Mouse (Mus musculus): Measurements from ENCODE around the gene Sinhcaf. TPM values are rescaled to one million over a fixed set of nuclear protein-coding genes. Genes with fewer than 3 reads are reported as not detected.
"Not testable (repeated sequence)": the region's sequence is repeated elsewhere in the genome, so short reads cannot be mapped to it uniquely, and the experiment has no call there.

The Sinhcaf gene
- 30.7 and 46.2 TPM in 2 replicates for polyA plus RNA-seq (2015; fragmentation: Nextera tagmentation; extraction: Ambion mirVana)

DNA sequence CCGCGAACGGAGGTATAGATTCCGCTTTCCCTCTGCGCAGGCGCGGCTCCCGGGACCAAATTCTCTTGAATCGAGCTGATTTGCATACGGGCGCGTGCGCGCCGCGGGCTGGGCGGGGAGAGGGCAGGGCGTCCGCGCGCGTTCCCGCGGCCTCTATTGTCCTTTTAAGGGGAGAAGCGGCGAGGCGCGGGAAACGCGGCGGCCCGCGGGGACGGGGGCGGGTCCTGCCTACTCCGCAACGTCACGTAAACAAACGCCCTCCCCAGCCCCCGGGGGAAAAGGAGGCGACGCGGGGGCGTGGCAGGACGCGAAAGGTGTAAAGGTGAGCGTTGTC is at the start of gene Sinhcaf:
Gene Sinhcaf (minus strand): TSS at position 59 of the 334 bp plus-strand sequence.
- H3K4me2 ChIP-seq (ENCODE audit: low read length): peak within 1 kb of the TSS; percentile 89
- no peaks in the 10 kb centered on the region; the same call in 1 of the 2 replicates for H3K4me1 ChIP-seq (ENCODE audit: control insufficient read depth, insufficient read depth, low read length)

GRCm38 (mm10) chr6:148994327-148994999 is 48.2 kb upstream of the Sinhcaf start:
- H3K4me2 ChIP-seq (ENCODE audit: low read length): no peak overlapping the region
- no peaks in the 10 kb centered on the region for H3K27me3 ChIP-seq (ENCODE audit: control insufficient read depth, insufficient read depth, low read depth, low read length)
- H3K9ac ChIP-seq (ENCODE audit: low read depth, low read length): no peak overlapping the region
- H3K9me3 ChIP-seq (replicated peaks; ENCODE audit: control insufficient read depth, low read length, poor library complexity, severe bottlenecking): no peaks in the 10 kb centered on the region
- peak; percentile 63; the same call in 1 of the 2 replicates for ATAC-seq
- 64% methylated on average over 5 of the region's 5 CpGs for WGBS
- H3K4me3 ChIP-seq (ENCODE audit: low read depth, low read length): no peak overlapping the region
- peaks cover 25% of the 10 kb centered on the region for H3K36me3 ChIP-seq (ENCODE audit: control insufficient read depth, insufficient read depth, low read length)
- H3K4me1 ChIP-seq (ENCODE audit: control insufficient read depth, insufficient read depth, low read length): no peaks in the 10 kb centered on the region
- H3K27ac ChIP-seq (ENCODE audit: low read length): no peak overlapping the region

More for the DNA sequence above, at the start of gene Sinhcaf:
- Histone ChIP-seq H3K27me3 (ENCODE audit: control insufficient read depth, insufficient read depth, low read depth, low read length) (no peaks in the 10 kb centered on the region), H3K27ac (ENCODE audit: low read length) (peak within 1 kb of the TSS; percentile 77), H3K36me3 (ENCODE audit: control insufficient read depth, insufficient read depth, low read length) (no peaks in the 10 kb centered on the region), H3K9ac (ENCODE audit: low read depth, low read length) (peak within 1 kb of the TSS; percentile 82), H3K4me3 (ENCODE audit: low read depth, low read length) (peak within 1 kb of the TSS; percentile 83), H3K9me3 (replicated peaks; ENCODE audit: control insufficient read depth, low read length, poor library complexity, severe bottlenecking) (no peaks in the 10 kb centered on the region)
- WGBS: under 1% methylated on average over 45 of the region's 47 CpGs
- peak; percentile 87 for ATAC-seq

DNA sequence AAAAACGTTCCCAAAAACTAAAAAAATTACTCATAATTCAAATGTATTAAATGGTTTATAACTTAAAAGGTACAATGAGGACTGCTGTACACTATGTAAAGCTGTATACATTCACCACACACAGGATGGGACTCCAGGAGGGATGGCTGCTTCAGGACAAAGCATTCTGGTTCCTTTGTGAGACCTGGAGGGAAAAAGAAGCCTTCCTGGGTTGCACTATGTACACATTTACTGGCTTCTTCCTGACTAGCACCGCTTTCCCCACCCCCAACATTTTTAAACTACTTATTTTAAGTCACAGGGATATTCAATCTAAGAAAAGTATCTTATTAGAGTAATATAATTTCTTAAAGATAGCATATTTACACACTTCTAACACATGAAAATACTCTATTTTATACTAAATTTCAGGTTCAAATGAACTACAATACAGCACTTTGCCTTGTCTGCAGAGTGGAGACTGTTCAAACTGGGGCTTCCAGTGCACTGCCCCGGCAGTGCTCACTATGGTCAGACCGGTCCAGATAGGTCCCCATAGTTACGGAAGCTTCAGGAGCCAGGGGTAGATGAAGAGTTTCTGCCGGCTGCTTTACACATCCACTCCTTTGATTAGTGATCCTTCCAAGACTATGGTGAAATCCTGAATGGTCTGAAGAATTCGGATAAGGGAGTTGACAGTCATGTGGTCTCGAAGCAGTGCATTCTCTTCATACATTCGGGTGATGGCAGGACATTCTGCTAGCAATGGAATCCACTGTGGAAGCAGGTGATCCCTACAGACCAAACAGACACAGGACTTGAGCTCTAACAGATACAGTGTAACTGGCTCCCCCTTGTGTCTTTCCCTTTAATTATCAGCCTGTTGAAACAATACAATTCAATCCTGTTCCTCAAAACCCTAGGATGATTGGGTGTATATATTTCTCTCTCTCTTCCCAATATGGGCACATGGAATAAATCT is 47.1 kb upstream of the Sinhcaf start:
- Histone ChIP-seq H3K4me1 (ENCODE audit: control insufficient read depth, insufficient read depth, low read length) (no peaks in the 10 kb centered on the region), H3K27ac (ENCODE audit: low read length) (no peak overlapping the region), H3K9me3 (replicated peaks; ENCODE audit: control insufficient read depth, low read length, poor library complexity, severe bottlenecking) (no peaks in the 10 kb centered on the region), H3K4me3 (ENCODE audit: low read depth, low read length) (no peak overlapping the region), H3K27me3 (ENCODE audit: control insufficient read depth, insufficient read depth, low read depth, low read length) (no peaks in the 10 kb centered on the region), H3K4me2 (ENCODE audit: low read length) (no peak overlapping the region), H3K36me3 (ENCODE audit: control insufficient read depth, insufficient read depth, low read length) (peaks cover 25% of the 10 kb centered on the region), H3K9ac (ENCODE audit: low read depth, low read length) (no peak overlapping the region)
- 11% methylated on average over 9 of the region's 9 CpGs for WGBS
- ATAC-seq: peak; percentile 73

DNA sequence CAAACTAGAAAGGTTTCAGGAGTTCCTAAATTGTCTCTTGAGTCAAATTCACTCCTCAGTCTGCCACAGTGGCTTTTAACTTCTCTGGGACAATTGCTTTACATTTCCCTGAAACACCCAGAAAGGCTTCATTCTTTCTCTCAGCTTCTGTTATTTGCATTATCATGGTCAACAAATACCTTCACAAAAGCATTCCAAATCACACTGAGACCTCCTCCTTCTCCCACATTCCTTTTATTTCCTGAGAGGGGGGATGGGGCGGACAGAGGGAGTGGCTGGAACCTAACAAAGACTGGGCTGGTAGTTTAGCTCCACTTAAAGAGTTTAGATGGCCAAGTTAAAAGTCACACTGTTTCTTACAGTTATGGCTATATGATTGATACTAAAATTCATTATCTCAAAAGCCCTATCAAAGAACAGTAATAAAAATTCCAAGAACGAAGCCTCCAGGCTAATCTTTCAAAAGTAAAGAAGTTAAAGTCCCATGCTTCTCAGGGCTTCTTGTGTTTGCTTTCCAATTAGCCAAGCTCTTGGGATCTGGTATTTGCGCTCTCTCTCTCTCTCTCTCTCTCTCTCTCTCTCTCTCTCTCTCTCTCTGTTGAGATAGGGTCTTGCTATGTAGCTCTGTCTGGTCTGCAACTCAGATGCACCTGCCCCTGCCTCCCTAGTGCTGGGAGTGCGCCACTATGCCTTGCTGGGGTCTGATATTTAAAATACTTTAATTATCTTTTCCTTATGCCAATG is 46.3 kb upstream of the Sinhcaf start:
- no peak overlapping the region for H3K4me3 ChIP-seq (ENCODE audit: low read depth, low read length)
- H3K4me2 ChIP-seq (ENCODE audit: low read length): no peak overlapping the region
- H3K9ac ChIP-seq (ENCODE audit: low read depth, low read length): no peak overlapping the region
- no peak overlapping the region for H3K27ac ChIP-seq (ENCODE audit: low read length)
- no peaks in the 10 kb centered on the region for H3K27me3 ChIP-seq (ENCODE audit: control insufficient read depth, insufficient read depth, low read depth, low read length)
- H3K9me3 ChIP-seq (replicated peaks; ENCODE audit: control insufficient read depth, low read length, poor library complexity, severe bottlenecking): no peaks in the 10 kb centered on the region
- ATAC-seq: no peak
- H3K36me3 ChIP-seq (ENCODE audit: control insufficient read depth, insufficient read depth, low read length): peaks cover 18% of the 10 kb centered on the region
- 15% methylated on average over 4 of the region's 4 CpGs for WGBS
- no peaks in the 10 kb centered on the region for H3K4me1 ChIP-seq (ENCODE audit: control insufficient read depth, insufficient read depth, low read length)

DNA sequence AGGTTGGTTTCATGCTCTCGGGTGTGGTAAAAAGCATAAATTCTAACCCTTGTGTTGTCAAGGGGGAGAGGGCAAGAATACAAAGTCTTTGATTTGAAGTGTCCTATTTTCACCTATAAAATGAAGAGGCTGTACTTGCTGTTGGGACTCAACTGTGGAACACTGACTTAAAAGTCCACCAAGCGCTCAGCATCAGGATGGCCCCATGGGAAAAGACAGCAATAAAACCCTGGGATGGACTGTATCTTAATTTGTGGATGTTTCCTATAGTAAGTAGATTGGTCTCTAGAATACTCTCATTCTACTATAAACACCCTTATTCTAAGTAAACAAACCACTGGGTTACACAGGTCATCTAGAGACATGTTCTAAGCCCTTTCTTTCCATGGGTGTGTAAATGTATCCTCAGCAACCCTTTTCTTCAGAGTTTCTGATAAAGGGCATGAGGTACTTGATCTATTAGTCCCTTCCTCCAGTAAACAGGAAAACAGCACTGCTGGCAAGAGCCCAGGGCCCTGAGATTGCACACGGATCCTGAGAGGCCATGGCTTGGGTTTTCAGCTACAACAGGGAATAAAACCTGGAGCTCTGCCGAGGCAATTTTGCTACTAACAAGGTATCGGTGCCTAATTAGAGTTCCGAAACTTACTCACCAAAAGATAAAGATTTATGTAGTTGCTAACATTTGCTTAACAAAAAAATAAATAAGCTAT is 45.5 kb upstream of the Sinhcaf start:
- no peaks in the 10 kb centered on the region for H3K9me3 ChIP-seq (replicated peaks; ENCODE audit: control insufficient read depth, low read length, poor library complexity, severe bottlenecking)
- no peak overlapping the region for H3K9ac ChIP-seq (ENCODE audit: low read depth, low read length)
- peaks cover 14% of the 10 kb centered on the region for H3K36me3 ChIP-seq (ENCODE audit: control insufficient read depth, insufficient read depth, low read length)
- H3K4me1 ChIP-seq (ENCODE audit: control insufficient read depth, insufficient read depth, low read length): no peaks in the 10 kb centered on the region
- H3K27me3 ChIP-seq (ENCODE audit: control insufficient read depth, insufficient read depth, low read depth, low read length): no peaks in the 10 kb centered on the region
- H3K27ac ChIP-seq (ENCODE audit: low read length): no peak overlapping the region
- H3K4me2 ChIP-seq (ENCODE audit: low read length): no peak overlapping the region
- 29% methylated on average over 6 of the region's 6 CpGs for WGBS
- no peak overlapping the region for H3K4me3 ChIP-seq (ENCODE audit: low read depth, low read length)
- ATAC-seq: no peak

DNA sequence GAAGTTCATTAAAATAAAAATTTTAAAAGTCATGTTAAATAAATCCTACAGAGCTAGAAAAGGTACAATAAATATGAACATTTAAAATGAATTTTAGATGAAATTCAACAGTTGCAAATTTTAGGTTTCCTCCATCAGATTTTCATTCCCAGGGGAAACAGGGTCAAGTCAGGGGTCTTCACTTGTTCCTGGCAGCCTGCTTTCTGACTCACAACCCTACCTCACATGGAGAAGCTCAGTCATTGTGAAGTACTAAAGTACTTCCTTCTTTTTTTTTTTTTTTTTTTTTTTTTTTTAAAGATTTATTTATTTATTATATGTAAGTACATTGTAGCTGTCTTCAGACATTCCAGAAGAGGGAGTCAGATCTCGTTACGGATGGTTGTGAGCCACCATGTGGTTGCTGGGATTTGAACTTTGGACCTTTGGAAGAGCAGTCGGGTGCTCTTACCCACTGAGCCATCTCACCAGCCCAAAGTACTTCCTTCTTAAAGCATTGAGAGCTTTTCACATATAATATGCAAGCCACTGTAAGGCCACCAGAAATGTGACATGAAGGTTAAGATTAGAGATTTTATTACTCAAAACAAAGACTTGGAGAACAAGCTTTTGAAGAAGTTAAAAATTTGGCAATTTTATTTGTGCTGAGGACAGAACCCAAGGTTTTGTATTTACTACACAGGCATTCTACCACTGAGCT is 43.7 kb upstream of the Sinhcaf start:
- H3K4me3 ChIP-seq (ENCODE audit: low read depth, low read length); ATAC-seq; H3K9ac ChIP-seq (ENCODE audit: low read depth, low read length); H3K4me1 ChIP-seq (ENCODE audit: control insufficient read depth, insufficient read depth, low read length); H3K27ac ChIP-seq (ENCODE audit: low read length); H3K4me2 ChIP-seq (ENCODE audit: low read length); H3K27me3 ChIP-seq (ENCODE audit: control insufficient read depth, insufficient read depth, low read depth, low read length); H3K9me3 ChIP-seq (replicated peaks; ENCODE audit: control insufficient read depth, low read length, poor library complexity, severe bottlenecking); H3K36me3 ChIP-seq (ENCODE audit: control insufficient read depth, insufficient read depth, low read length): not testable (repeated sequence)
- WGBS: 88% methylated on average over 1 of the region's 3 CpGs

- Histone ChIP-seq H3K9me3 (replicated peaks; ENCODE audit: control insufficient read depth, low read length, poor library complexity, severe bottlenecking) (no peaks in the 10 kb centered on the region), H3K4me3 (ENCODE audit: low read depth, low read length) (no peak overlapping the region), H3K27me3 (ENCODE audit: control insufficient read depth, insufficient read depth, low read depth, low read length) (no peaks in the 10 kb centered on the region), H3K4me2 (ENCODE audit: low read length) (no peak overlapping the region), H3K27ac (ENCODE audit: low read length) (no peak overlapping the region), H3K9ac (ENCODE audit: low read depth, low read length) (no peak overlapping the region), H3K4me1 (ENCODE audit: control insufficient read depth, insufficient read depth, low read length) (no peaks in the 10 kb centered on the region), H3K36me3 (ENCODE audit: control insufficient read depth, insufficient read depth, low read length) (no peaks in the 10 kb centered on the region)
- 92% methylated on average over 4 of the region's 4 CpGs for WGBS
- ATAC-seq: no peak
These were observed 39.7 kb upstream of the Sinhcaf start for GRCm38 (mm10) chr6:148986003-148986402.

- H3K4me1 ChIP-seq (ENCODE audit: control insufficient read depth, insufficient read depth, low read length): no peaks in the 10 kb centered on the region
- H3K9me3 ChIP-seq (replicated peaks; ENCODE audit: control insufficient read depth, low read length, poor library complexity, severe bottlenecking): no peaks in the 10 kb centered on the region
- no peak for ATAC-seq
- H3K36me3 ChIP-seq (ENCODE audit: control insufficient read depth, insufficient read depth, low read length): no peaks in the 10 kb centered on the region
- H3K4me2 ChIP-seq (ENCODE audit: low read length): no peak overlapping the region
- H3K4me3 ChIP-seq (ENCODE audit: low read depth, low read length): no peak overlapping the region
- 79% methylated on average over 2 of the region's 3 CpGs for WGBS
- no peak overlapping the region for H3K9ac ChIP-seq (ENCODE audit: low read depth, low read length)
- no peak overlapping the region for H3K27ac ChIP-seq (ENCODE audit: low read length)
- no peaks in the 10 kb centered on the region for H3K27me3 ChIP-seq (ENCODE audit: control insufficient read depth, insufficient read depth, low read depth, low read length)
These were observed 34.2 kb upstream of the Sinhcaf start for GRCm38 (mm10) chr6:148980495-148980894.
